Mouse (Mus musculus) retina, postnatal 1 day (tissue): ENCODE measurements at regions not wholly inside any gene's neighbourhood (a gene's known extent, or its start where the extent isn't known, plus 50 kb on each side); places are given as distances from the start of the nearest gene placed in this dataset.

Experiments used
- DNase-seq: peaks from one replicate; pipeline ENCODE4 v3.0.0-alpha.2; 2012

DNA sequence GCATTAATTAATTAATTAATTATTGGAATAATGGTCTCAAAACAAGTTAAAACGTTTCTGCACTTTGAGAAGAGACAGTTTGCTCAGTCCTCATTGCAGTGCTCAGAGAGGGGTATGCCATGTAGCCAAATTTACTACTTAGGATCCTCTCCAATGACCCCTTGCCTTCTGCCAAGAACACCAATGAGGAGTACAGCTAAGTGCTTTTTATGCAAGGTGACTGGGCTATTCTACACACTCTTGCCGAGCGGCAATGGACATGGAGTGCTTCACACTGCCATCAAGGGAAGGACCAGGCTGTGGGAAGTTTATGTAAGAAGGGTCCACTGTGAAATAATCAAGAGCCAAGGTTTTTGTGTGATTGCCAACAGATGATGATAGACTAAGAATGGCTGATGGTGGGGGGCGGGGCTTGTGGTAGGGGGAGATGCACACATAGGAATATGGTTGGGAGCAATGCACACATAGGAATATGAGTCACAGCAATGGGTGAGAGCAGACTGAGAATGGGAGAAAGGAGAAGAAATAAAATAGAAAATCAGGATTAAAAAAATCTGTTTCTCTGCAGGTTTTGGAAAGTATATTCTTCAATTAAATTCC lies 70.9 kb upstream of the Adgrl4 start:
- DNase-seq = no peak

DNA sequence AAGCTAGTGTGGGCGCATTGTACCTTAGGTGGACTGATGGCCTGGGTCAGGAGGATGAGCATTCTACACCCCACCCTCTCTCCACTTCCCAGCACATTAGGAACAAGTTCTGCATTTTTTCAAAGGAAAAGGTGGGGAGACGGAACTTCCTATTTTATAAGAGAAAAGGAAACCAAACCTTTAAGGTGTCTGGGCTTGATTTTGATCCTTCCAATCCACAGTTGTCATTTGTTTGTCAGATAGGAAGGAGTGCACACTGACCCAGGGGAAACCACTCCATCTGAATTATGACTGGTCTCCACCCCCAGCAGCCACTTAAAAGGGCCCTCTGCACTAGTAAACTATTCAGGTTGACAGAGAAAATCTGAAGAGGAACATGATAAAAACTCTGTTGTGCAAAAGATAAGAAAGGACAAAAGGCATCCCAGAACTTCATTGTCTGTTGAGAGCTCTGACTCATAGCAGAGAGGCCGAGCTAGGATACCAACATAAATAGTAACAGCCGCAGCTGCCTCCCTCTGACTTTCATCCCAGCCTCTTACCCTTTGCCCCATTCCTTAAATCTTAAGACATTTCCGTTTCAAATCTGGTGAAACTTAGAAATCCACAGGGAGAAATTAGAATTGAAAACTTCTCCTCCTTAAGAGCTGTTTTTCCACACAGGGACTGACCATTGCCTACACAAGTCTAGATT lies 54.2 kb upstream of the Adgrl4 start:
- DNase-seq = no peak

DNA sequence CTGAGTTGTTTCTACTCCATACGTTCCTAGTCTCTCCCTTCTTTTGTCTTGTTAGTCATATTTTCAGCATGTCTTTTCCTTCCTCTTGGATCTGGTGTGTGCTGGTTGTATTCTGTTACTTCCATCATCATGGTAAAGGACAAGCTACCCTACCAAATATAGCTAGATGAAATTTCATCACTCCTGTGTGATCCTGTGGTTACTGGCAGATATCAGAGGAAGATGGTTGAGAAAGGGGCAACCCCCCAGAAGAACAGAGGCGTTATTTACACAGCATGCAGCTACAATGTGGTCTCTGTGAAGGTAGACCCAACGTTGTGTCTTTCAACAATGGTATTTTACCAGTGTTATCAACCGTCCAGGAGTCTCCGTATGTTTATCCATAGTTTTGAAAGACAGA lies 52.8 kb upstream of the Adgrl4 start:
- no peak for DNase-seq

DNA sequence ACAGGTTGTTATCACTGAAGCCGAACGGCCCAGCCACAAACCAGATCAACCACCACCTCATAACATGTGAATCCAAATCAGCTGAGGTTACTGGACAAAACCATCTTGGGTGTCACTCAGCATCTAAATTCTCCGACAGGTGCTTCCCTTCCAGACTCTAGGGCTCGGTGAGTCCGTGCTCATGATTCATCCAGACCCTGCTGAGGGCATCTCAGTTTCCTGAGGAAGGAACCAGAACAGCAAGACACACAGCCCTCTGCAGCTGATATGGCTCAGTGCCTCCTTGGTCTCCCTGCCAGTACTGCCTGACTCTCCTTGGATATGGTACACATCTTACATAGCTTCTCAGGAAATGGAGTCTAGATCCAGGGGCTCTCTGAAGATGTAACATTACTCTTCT lies 51.6 kb upstream of the Adgrl4 start:
- DNase-seq = no peak
